Mouse (Mus musculus) heart, adult 11 months (tissue): ENCODE data around the gene Tead3.

Experiments
- DNase-seq: peaks from one replicate; pipeline ENCODE4 v3.0.0; 2022

Gene Tead3

GRCm38 (mm10) chr17:28329503-28330231 is 20.9 kb downstream of the Tead3 start:
- DNase-seq: peak; percentile 82

- no peak for DNase-seq
Measured at GRCm38 (mm10) chr17:28328946-28329345, 21.7 kb downstream of the Tead3 start.

GRCm38 (mm10) chr17:28328366-28328928 is 22.2 kb downstream of the Tead3 start, which contains the start of gene Rpl10a:
TSS of gene Rpl10a (plus strand) at chr17:28328471.
- DNase-seq: peak; percentile 99

GRCm38 (mm10) chr17:28327673-28328325 is 22.8 kb downstream of the Tead3 start:
- no peak for DNase-seq

- DNase-seq: peak; percentile 91
Measured at GRCm38 (mm10) chr17:28326951-28327350, 23.7 kb downstream of the Tead3 start.

- peak; percentile 93 for DNase-seq
Measured at GRCm38 (mm10) chr17:28325751-28326150, 24.9 kb downstream of the Tead3 start.

GRCm38 (mm10) chr17:28324416-28324815 is 26.2 kb downstream of the Tead3 start:
- DNase-seq: peak; percentile 85

- DNase-seq: peak; percentile 92
Measured at GRCm38 (mm10) chr17:28323786-28324185, 26.8 kb downstream of the Tead3 start.

- peak; percentile 89 for DNase-seq
Measured at GRCm38 (mm10) chr17:28321700-28322099, 28.9 kb downstream of the Tead3 start.

GRCm38 (mm10) chr17:28317725-28318124 is 32.9 kb downstream of the Tead3 start:
- DNase-seq: no peak

- DNase-seq: peak; percentile 88
Measured at GRCm38 (mm10) chr17:28317091-28317490, 33.5 kb downstream of the Tead3 start.

GRCm38 (mm10) chr17:28316476-28316875 is 34.1 kb downstream of the Tead3 start:
- DNase-seq: peak; percentile 88

- peak; percentile 91 for DNase-seq
Measured at GRCm38 (mm10) chr17:28315611-28316160, 34.9 kb downstream of the Tead3 start.

- no peak for DNase-seq
Measured at GRCm38 (mm10) chr17:28313880-28314225, 36.8 kb downstream of the Tead3 start.

- DNase-seq: peak; percentile 100
Measured at GRCm38 (mm10) chr17:28313212-28313879, 37.3 kb downstream of the Tead3 start, which contains the start of gene Fance. TSS of gene Fance (plus strand) at chr17:28313519.

- DNase-seq: peak; percentile 93
Measured at GRCm38 (mm10) chr17:28312232-28313211, 38.1 kb downstream of the Tead3 start.

- DNase-seq: no peak
Measured at GRCm38 (mm10) chr17:28311366-28312132, 39.1 kb downstream of the Tead3 start.

- DNase-seq: no peak
Measured at GRCm38 (mm10) chr17:28310831-28311230, 39.8 kb downstream of the Tead3 start.

GRCm38 (mm10) chr17:28308297-28309195 is 42.1 kb downstream of the Tead3 start:
- DNase-seq: peak; percentile 98

- no peak for DNase-seq
Measured at GRCm38 (mm10) chr17:28305172-28305571, 45.4 kb downstream of the Tead3 start.
